Mouse (Mus musculus) left cerebral cortex, postnatal 10 days (tissue): ENCODE data around the gene Wwox. TPM values are rescaled to one million over a fixed set of nuclear protein-coding genes. Genes with fewer than 3 reads are reported as not detected.

ENCODE experiments used
- DNase-seq, 2 experiments: peaks; one replicate each; pipeline ENCODE4 v3.0.0; 2021 to 2022; ENCODE audit warnings: low spot score in 2 of 2, mixed read lengths in 1 of 2; ENCODE audit errors: extremely low spot score in 1 of 2
- intact Hi-C: fragments of 180-260 bp; cut with DNase I; formaldehyde crosslinking; loops from one replicate; pipeline ENCODE4 v1.15.1; 2025
- total RNA-seq, 2 experiments: library from RNA; stranded (reverse); gene quantifications; 2 replicates each; pipeline ENCODE4 v1.2.3; 2021

The Wwox gene
- total RNA-seq, 2 experiments from 2014 or later: 12.5 to 13.4 TPM

- no peak for DNase-seq
Observed at GRCm38 (mm10) chr8:115114498-115114897, 675.0 kb downstream of the Wwox start.

GRCm38 (mm10) chr8:115126081-115126480, 686.6 kb downstream of the Wwox start:
- intact Hi-C loops: no loop called here
- DNase-seq: no peak

More at GRCm38 (mm10) chr8:115114498-115114897, 675.0 kb downstream of the Wwox start:
- intact Hi-C loops: no loop called here

- intact Hi-C loops: no loop called here
- DNase-seq: no peak
Observed at GRCm38 (mm10) chr8:115126674-115127073, 687.2 kb downstream of the Wwox start.

- intact Hi-C loops: no loop called here
Observed at GRCm38 (mm10) chr8:115129307-115129706, 689.9 kb downstream of the Wwox start.

GRCm38 (mm10) chr8:115133119-115133518, 693.7 kb downstream of the Wwox start:
- DNase-seq: no peak
- intact Hi-C loops: no loop called here

More at GRCm38 (mm10) chr8:115129307-115129706, 689.9 kb downstream of the Wwox start:
- DNase-seq: no peak

GRCm38 (mm10) chr8:115133711-115134218, 694.3 kb downstream of the Wwox start:
- no peak for DNase-seq
- intact Hi-C loops: no loop called here

GRCm38 (mm10) chr8:115136888-115137287, 697.4 kb downstream of the Wwox start:
- intact Hi-C loops: no loop called here
- DNase-seq: no peak

- intact Hi-C loops: no loop called here
- DNase-seq: no peak
Observed at GRCm38 (mm10) chr8:115141614-115142013, 702.2 kb downstream of the Wwox start.

- intact Hi-C loops: no loop called here
- DNase-seq: no peak
Observed at GRCm38 (mm10) chr8:115143530-115144320, 704.3 kb downstream of the Wwox start.

GRCm38 (mm10) chr8:115147006-115147405, 707.6 kb downstream of the Wwox start:
- DNase-seq: peak in 1 of 2 experiments; percentile 64

GRCm38 (mm10) chr8:115150446-115151109, 711.1 kb downstream of the Wwox start:
- intact Hi-C loops: no loop called here
- no peak for DNase-seq

More at GRCm38 (mm10) chr8:115147006-115147405, 707.6 kb downstream of the Wwox start:
- intact Hi-C loops: no loop called here

GRCm38 (mm10) chr8:115151416-115151815, 712.0 kb downstream of the Wwox start:
- intact Hi-C loops: no loop called here
- DNase-seq: no peak

- intact Hi-C loops: no loop called here
- peak; percentile 36 to 46 for DNase-seq
Observed at GRCm38 (mm10) chr8:115154096-115154495, 714.6 kb downstream of the Wwox start.

GRCm38 (mm10) chr8:115156142-115156541, 716.7 kb downstream of the Wwox start:
- intact Hi-C loops: loop anchor here (5.0 kb wide), 1 partner anchor 551 kb away; the partner anchor contains the start of gene Maf

GRCm38 (mm10) chr8:115157977-115158720, 718.7 kb downstream of the Wwox start:
- no peak for DNase-seq
- intact Hi-C loops: loop anchor here (5.0 kb wide), 1 partner anchor 549 kb away; the partner anchor contains the start of gene Maf

More at GRCm38 (mm10) chr8:115156142-115156541, 716.7 kb downstream of the Wwox start:
- DNase-seq: no peak

GRCm38 (mm10) chr8:115158721-115159111, 719.3 kb downstream of the Wwox start:
- intact Hi-C loops: loop anchor here (5.0 kb wide), 1 partner anchor 549 kb away; the partner anchor contains the start of gene Maf
- DNase-seq: no peak

- DNase-seq: peak in 1 of 2 experiments; percentile 35
- intact Hi-C loops: loop anchor here (5.0 kb wide), 1 partner anchor 548 kb away; the partner anchor contains the start of gene Maf
Observed at GRCm38 (mm10) chr8:115159208-115159607, 719.8 kb downstream of the Wwox start.

GRCm38 (mm10) chr8:115159711-115160374, 720.4 kb downstream of the Wwox start:
- intact Hi-C loops: loop anchor here (5.0 kb wide), 1 partner anchor 547 kb away; the partner anchor contains the start of gene Maf
- no peak for DNase-seq
